Mouse (Mus musculus) limb, embryonic 11.5 days (tissue): ENCODE results near the gene Osbpl7. TPM values are rescaled to one million over a fixed set of nuclear protein-coding genes. Genes with fewer than 3 reads are reported as not detected.
A peak's percentile ranks its signal among the peaks of the same experiment; 100 is the strongest.

ENCODE experiments used
- ATAC-seq: fragments of 200-750 bp; cut with Nextera tagmentation; 2 replicates; pipeline ENCODE4 v1.8.0; 2017; ENCODE audit warnings: low read depth; ENCODE audit not compliant: insufficient number of reproducible peaks, low FRiP score, low TSS enrichment
- DNase-seq: peaks from one replicate; pipeline ENCODE4 v3.0.0-alpha.2; 2015; ENCODE audit warnings: low spot score
- H3K27ac ChIP-seq: fragments of 300-500 bp; sonication (generic); replicated peaks from 2 replicates; pipeline ENCODE4 v1.5.1; 2014; ENCODE audit warnings: low read depth, mild to moderate bottlenecking, low read length
- H3K27me3 ChIP-seq: fragments of 300-500 bp; sonication (generic); 2 replicates; pipeline ENCODE4 v1.6.1; 2014; ENCODE audit warnings: mild to moderate bottlenecking, low read length, mixed read lengths; ENCODE audit not compliant: control insufficient read depth, insufficient read depth
- H3K36me3 ChIP-seq: fragments of 300-500 bp; sonication (generic); 2 replicates; pipeline ENCODE4 v1.6.1; 2014; ENCODE audit warnings: mild to moderate bottlenecking, low read length, moderate library complexity, mixed read lengths; ENCODE audit not compliant: control insufficient read depth, insufficient read depth
- H3K4me1 ChIP-seq: fragments of 300-500 bp; sonication (generic); 2 replicates; pipeline ENCODE4 v1.6.1; 2014; ENCODE audit warnings: low read length, mixed read lengths; ENCODE audit not compliant: control insufficient read depth, insufficient read depth
- H3K4me2 ChIP-seq: fragments of 300-500 bp; sonication (generic); 2 replicates; pipeline ENCODE4 v1.6.1; 2014; ENCODE audit warnings: low read depth, mild to moderate bottlenecking, moderate library complexity; ENCODE audit not compliant: severe bottlenecking
- H3K4me3 ChIP-seq: fragments of 300-500 bp; sonication (generic); 2 replicates; pipeline ENCODE4 v1.5.1; 2014; ENCODE audit warnings: low read depth, low read length
- H3K9ac ChIP-seq: fragments of 300-500 bp; sonication (generic); 2 replicates; pipeline ENCODE4 v1.6.1; 2014; ENCODE audit warnings: mild to moderate bottlenecking, low read length
- H3K9me3 ChIP-seq: fragments of 300-500 bp; sonication (generic); 2 replicates; pipeline ENCODE4 v1.6.1; 2016; ENCODE audit warnings: low read length; ENCODE audit not compliant: control insufficient read depth
- WGBS: fragments of 180-500 bp; shearing (Covaris S2); extraction: QIAGEN DNeasy Blood & Tissue Kit; methylation state at CpG from one replicate; pipeline ENCODE4 v1.1.7; 2014; 5-methylcytosine and 5-hydroxymethylcytosine counted together
- microRNA-seq: library from miRNA; unstranded; fragments of <30 nt; microRNA quantifications from one replicate; pipeline ENCODE4, GENCODE M21; 2016
- polyA plus RNA-seq: library from polyadenylated mRNA; unstranded; fragments of >200 nt; fragmentation: Nextera tagmentation; extraction: Ambion mirVana; gene quantifications from 2 replicates; pipeline ENCODE4 v1.2.1, GENCODE M21; 2014

The Osbpl7 gene
- polyA plus RNA-seq, 1 experiment from 2014 or later, result 5.8 TPM

GRCm38 (mm10) chr11:97108976-97109375 lies 58.5 kb downstream of the Osbpl7 start:
- 82% methylated on average over 16 of the region's 16 CpGs for WGBS
- Histone ChIP-seq H3K4me3 (no peak overlapping the region), H3K27me3 (peaks cover 16% of the 10 kb centered on the region), H3K9ac (no peak overlapping the region), H3K9me3 (no peaks in the 10 kb centered on the region), H3K27ac (no peak overlapping the region), H3K36me3 (no peaks in the 10 kb centered on the region), H3K4me2 (no peak overlapping the region), H3K4me1 (no peaks in the 10 kb centered on the region)
- ATAC-seq, result no peak
- no peak for DNase-seq

DNA sequence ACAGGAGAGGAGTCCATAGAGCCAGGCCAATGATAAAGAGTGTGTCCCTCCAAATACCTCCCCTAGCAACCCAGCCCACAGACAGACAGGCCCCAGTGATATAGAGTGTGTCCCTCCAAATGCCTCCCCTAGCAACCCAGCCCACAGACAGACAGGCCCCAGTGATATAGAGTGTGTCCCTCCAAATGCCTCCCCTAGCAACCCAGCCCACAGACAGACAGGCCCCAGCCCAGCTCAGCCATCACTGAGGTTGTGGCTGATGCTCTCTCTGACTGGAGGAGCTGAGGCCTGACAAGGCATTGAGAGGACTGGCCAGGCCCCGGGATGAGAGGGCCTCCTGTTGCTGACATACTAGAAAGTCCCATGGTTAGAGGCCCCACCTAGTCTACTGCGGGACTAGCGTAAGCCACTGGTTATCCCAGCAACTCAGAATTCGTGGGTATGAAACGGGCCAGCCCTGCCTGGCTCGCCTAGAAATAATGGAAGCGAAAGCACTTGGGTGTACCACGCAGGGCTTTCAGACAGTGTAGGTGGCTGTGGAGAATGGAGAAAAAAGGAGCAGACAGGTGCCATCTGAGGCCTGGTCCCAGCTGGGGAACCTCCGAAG lies 62.2 kb downstream of the Osbpl7 start:
- H3K9me3 ChIP-seq, result no peaks in the 10 kb centered on the region
- no peaks in the 10 kb centered on the region for H3K36me3 ChIP-seq
- no peak overlapping the region for H3K4me3 ChIP-seq
- peaks cover 4% of the 10 kb centered on the region; the same call in 1 of the 2 replicates for H3K4me1 ChIP-seq
- 80% methylated on average over 9 of the region's 9 CpGs for WGBS
- peaks cover 42% of the 10 kb centered on the region for H3K27me3 ChIP-seq
- ATAC-seq (no peak), DNase-seq (no peak)
- no peak overlapping the region for H3K9ac ChIP-seq
- H3K27ac ChIP-seq, result no peak overlapping the region
- H3K4me2 ChIP-seq, result no peak overlapping the region

- peak; percentile 42; the same call in 1 of the 2 replicates for ATAC-seq
- Histone ChIP-seq H3K4me1 (peaks cover 4% of the 10 kb centered on the region; the same call in 1 of the 2 replicates), H3K9me3 (no peaks in the 10 kb centered on the region), H3K9ac (peak within 1 kb of the TSS; percentile 35; the same call in 1 of the 2 replicates), H3K27me3 (peaks cover 55% of the 10 kb centered on the region), H3K4me2 (peak within 1 kb of the TSS; percentile 60), H3K4me3 (peak within 1 kb of the TSS; percentile 33), H3K27ac (no peak within 1 kb of the TSS), H3K36me3 (no peaks in the 10 kb centered on the region)
- WGBS, result 1% methylated on average over 83 of the region's 87 CpGs
- peak; percentile 56 for DNase-seq
These were observed 64.5 kb downstream of the Osbpl7 start, which contains the start of gene Tbx21 for GRCm38 (mm10) chr11:97114671-97115601. TSS of gene Tbx21 (minus strand) at chr11:97115331.

DNA sequence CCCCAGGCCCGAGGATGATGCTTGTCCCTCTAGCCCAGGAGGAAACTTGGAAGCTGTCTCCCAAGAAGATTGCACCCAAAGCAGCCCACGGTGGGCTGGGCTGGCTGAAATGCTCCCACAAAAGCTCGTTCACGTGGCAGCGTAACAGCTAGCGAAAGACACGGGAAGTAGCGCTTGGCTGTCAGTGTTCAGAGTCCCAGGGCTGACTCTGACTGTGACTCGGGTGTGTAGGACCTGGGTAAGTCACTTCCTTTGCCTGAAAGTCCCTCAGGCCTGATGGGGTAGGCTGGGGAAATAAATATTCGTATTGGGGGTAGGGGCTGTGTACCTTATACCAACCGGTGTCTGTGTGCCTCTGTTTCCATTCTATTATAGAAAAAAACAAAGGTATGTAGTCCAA lies 65.4 kb downstream of the Osbpl7 start:
- no peaks in the 10 kb centered on the region for H3K36me3 ChIP-seq
- peak overlapping the region; percentile 33; the same call in 1 of the 2 replicates for H3K4me3 ChIP-seq
- peaks cover 55% of the 10 kb centered on the region for H3K27me3 ChIP-seq
- no peaks in the 10 kb centered on the region for H3K9me3 ChIP-seq
- no peak overlapping the region for H3K9ac ChIP-seq
- H3K27ac ChIP-seq, result no peak overlapping the region
- DNase-seq (no peak), ATAC-seq (no peak)
- H3K4me1 ChIP-seq, result peaks cover 10% of the 10 kb centered on the region
- WGBS, result 11% methylated on average over 11 of the region's 11 CpGs
- H3K4me2 ChIP-seq, result peak overlapping the region; percentile 60; the same call in 1 of the 2 replicates

Small RNAs within 50 kb of the gene (microRNA-seq; reads per million reads assigned to microRNA genes)
- not detected for gene Mir8103

Other genes starting within 250 kb of the Osbpl7 start
- 30.1 and 33.7 TPM in 2 replicates for gene Nfe2l1, start 220.7 kb upstream of the Osbpl7 start, polyA plus RNA-seq
- 53.8 and 56.8 TPM in 2 replicates for gene Copz2, start 200.8 kb upstream of the Osbpl7 start, polyA plus RNA-seq
- 72.5 and 77.0 TPM in 2 replicates for gene Cdk5rap3, start 134.1 kb upstream of the Osbpl7 start, polyA plus RNA-seq
- gene Prr15l, start 122.5 kb upstream of the Osbpl7 start, polyA plus RNA-seq, result 0.35 and 0.97 TPM in 2 replicates
- gene Pnpo, start 106.6 kb upstream of the Osbpl7 start, polyA plus RNA-seq, result 25.5 and 27.5 TPM in 2 replicates
- gene Sp2, start 67.7 kb upstream of the Osbpl7 start, polyA plus RNA-seq, result 23.4 and 25.8 TPM in 2 replicates
- 2.1 and 2.4 TPM in 2 replicates for gene Sp6, start 37.2 kb upstream of the Osbpl7 start, polyA plus RNA-seq
- gene Scrn2, start 20.7 kb upstream of the Osbpl7 start, polyA plus RNA-seq, result 31.9 and 34.4 TPM in 2 replicates
- gene Lrrc46, start 9.2 kb upstream of the Osbpl7 start, polyA plus RNA-seq, result 0.79 and 1.4 TPM in 2 replicates
- gene Mrpl10, start 9.1 kb upstream of the Osbpl7 start, polyA plus RNA-seq, result 93.0 and 96.5 TPM in 2 replicates
- not detected in 2 replicates for gene Tbx21, start 64.7 kb downstream of the Osbpl7 start, polyA plus RNA-seq
- gene Tbkbp1, start 100.9 kb downstream of the Osbpl7 start, polyA plus RNA-seq, result 6.2 and 6.5 TPM in 2 replicates
- 97.6 and 102 TPM in 2 replicates for gene Kpnb1, start 137.3 kb downstream of the Osbpl7 start, polyA plus RNA-seq
- gene Npepps, start 230.0 kb downstream of the Osbpl7 start, polyA plus RNA-seq, result 64.1 and 80.1 TPM in 2 replicates